Mouse (Mus musculus): ENCODE measurements around the gene Kmt5c.
A peak's percentile ranks its signal among the peaks of the same experiment; 100 is the strongest.

Kmt5c gene

DNA sequence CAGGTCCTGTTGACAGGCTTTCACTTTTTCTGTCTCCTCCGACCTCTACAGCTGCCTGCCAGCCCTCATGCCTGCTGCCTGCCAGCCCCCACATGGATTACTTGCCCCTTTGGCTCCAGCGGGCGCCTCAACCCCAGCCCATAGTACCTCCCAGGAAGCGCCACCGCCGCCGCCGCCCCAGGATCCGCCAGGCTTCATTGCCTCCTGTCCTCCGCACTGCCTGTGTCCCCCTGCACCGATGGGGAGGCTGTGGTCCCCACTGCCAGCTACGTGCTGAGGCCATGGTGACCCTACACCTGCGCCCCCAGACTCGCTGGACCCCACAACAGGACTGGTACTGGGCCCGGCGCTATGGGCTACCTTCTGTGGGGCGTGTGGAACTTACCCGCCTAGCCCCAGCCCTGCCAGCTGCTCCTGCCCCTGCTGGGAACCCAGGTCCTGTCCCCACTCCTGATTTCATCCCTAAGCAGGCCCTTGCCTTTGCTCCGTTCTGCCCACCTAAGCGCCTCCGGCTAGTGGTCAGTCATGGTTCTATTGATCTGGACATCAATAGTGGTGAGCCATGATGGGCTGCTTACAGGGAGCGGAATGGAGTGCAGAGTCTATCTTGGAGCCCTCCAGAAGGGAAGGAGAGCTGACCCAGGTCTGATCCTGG, 6.5 kb downstream of the Kmt5c start:
- no peak for DNase-seq (ENCODE audit: low spot score)

DNA sequence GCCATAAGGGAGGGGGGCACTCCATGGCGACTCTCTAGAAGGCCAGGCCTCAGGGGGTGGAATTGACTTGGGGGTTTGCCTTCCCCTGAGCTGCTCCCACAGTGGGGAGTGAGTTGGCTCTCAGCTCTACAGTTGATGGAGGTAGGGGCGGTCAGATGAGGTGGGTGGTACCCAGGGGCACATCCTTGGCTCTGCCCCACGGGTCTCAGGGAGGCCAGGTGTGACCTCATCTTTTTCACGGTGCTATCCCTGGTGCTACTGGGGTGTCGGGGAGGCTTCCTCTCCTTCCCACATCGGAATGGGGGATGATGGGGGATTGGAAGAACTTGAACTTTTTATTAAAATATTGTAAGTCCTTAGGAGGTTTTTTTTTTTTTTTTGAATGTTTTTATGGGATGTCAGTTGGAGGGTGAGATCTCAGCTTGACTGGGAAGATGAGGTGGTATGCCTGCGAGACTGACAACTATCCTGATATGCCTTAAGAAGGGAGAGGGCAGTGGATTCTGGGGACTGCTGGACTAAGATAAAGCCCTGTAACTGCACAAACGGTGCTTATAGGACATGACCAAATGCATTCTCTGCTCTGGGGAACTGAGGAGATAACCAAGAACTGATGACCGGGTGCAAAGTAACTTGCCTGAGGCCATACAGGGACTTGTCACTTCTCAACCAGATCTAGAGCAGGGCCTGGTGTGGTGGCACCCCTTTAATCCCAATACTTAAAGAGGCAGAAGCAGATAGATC, 7.4 kb downstream of the Kmt5c start:
- DNase-seq (ENCODE audit: low spot score) = no peak

DNA sequence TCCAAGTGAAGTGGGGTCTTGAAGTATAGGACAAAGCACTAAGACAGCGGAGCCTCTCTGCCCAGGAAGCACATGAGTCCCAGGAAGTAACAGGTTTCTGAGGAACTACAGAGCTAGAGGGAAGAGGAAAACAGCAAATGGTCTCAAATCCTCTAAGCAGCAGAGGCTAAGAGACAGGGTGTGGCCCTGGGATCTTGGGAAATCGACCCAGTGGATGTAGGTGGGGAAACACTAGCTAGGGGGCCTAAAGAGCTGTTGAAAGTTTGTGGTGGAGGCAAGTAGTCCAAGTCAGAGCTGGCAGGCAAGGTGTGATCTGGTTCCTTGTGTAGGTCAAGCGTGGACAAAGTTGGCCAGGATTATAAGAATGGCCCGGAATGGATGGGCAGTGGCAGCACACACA, 8.4 kb downstream of the Kmt5c start:
- DNase-seq (ENCODE audit: low spot score) = no peak

DNA sequence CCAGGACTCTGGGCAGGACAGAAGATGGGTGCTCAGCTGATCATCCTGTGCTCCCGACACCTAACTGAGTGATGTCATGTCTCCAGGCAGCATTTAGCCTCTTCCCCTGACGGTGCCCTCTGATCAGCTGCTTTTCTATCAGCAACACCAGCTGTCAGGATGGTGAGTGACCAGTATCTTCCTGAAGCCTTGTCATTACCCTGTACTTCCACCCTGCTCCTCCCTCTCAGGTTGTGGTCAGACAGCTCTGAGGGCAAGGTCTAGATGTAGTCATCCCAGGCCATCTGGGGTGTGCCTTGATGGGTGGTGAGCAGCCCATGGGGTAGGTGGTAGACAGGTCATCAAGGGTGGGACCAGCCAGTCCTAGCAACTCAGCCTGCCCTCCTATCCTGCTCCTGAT, 9.3 kb downstream of the Kmt5c start:
- no peak for DNase-seq (ENCODE audit: low spot score)

DNA sequence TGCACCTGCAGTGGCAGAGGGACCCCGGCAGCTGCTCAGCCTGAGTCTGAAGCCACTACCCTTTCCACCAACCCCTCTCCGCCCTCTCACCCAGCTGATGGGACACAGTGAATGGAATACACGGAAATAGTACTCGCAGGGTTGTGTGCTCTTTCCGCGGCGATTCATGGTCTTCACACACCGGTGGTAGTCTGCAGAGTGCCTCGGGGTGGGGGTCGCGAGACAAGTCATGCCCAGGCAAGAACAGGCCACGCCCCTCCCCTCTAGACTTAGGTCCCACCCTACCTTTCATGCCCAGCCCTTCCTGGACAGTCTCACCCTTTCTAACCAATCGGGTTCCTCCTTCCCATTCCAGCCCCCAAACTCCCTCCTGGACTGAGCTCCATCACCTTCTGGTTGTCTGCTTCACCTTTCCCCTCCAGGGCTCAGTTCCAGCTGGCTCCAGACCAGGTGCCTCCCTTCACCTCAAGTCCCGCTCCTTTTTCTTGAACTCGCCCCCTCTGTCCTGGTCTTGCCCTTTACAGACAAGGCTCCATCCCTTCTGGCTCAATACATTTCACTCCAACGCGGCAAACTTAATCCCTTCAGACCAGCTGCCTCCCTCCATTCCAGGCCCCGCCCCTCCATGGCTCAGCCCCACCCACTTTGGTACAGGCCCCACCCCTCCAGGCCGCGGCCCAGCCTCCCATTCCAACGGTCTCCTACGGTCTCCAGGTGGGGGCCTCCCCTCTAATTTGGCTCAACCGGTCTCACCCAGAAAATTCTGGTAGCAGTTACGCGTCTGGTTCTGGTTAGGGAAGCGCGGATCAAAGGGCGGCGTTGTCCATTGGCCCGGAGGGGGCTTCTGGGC, 12.3 kb downstream of the Kmt5c start:
- peak; percentile 86 for DNase-seq (ENCODE audit: low spot score)

DNA sequence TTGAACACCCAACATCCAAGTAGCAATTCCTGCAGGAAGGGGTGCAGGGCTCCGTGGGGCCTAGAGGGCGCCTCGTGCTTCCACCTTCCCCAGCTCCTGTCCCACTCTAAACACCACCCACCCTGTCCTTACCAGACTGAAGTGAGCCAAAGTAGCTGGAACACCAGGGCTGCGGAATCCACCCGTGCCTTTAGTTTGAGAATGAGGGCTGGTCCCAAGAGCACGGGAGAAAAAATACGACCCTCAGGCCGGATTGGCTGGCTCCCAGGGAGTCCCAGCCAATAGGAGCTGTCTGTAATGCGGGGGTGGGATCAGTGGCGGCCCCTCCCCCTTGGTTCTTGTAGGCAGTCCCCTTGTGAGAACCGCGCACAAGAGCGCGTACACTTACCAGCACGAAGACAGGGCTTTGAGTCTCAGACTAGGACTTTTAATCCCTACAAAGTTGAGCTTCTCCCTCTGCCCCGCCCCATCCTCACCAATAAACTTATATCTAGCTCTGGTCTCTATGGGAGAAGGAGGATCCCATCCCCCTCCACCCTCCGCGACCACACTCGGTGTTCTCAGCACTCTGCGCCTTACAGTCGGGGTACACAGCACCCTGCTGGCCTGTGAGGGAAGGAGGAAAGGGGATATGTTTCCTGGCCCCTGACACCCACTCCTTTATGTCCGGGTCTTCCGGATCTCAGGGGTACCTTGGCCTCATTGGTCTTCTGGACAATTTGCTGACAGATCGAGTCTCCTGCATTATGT, 13.1 kb downstream of the Kmt5c start, which contains the start of gene Cox6b2:
Gene Cox6b2 (minus strand): TSS at position 274 of the 750 bp plus-strand sequence.
- peak; percentile 94 for DNase-seq (ENCODE audit: low spot score)

DNA sequence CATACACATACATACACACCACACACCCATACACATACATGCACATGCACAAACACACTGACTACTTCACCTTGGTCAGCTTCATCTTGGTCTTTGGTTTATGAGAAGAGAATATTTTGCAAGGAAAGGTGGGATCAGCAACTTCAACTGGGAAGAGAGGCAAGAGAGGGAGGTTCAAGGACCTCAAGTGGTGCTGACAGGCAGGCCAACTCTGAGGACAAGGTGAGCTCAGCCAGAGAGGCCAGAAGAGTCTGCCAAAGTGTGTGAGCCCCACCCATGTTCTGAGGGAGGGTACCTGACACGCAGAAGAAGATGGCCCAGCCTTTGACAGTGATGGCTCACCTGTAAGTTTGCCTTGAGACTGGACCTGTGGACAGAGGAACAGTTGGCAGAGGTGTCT, 19.8 kb downstream of the Kmt5c start:
- no peak for DNase-seq (ENCODE audit: low spot score)

DNA sequence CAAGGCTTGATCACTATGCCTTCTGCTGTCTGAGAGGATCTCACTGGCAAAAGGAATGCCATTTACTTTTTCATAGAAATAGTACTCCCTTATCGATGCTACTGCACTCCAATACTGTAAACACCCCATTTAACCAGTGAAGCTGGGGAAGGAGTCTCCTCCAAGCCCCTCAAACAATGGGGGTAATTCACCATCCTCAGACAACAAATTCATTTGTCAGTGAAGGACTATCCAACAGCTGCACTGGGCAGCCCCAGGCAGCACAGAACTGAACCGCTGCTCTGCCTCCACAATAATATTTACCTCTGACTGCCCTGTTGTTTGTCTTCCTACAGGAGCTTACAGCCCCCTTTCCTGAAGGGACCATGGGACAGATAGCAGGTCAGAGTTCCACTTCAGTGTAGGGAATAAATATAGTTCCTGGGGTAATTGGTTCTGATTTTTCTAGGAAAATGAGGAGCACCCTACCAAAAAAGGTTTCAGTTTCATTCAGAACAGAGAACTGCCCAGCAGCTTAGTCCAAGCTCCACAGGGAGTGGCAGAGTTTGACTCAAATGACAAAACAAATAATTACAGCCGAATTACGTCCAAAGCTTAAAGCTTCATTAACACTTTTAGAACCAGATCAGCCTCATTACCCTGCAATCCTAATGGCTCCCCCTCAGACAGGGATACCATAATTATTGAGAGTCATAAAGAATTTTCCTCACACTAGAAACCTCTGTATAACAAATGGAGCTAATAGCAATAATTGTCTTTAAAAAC, 25.2 kb downstream of the Kmt5c start:
- no peak for DNase-seq (ENCODE audit: low spot score)

DNA sequence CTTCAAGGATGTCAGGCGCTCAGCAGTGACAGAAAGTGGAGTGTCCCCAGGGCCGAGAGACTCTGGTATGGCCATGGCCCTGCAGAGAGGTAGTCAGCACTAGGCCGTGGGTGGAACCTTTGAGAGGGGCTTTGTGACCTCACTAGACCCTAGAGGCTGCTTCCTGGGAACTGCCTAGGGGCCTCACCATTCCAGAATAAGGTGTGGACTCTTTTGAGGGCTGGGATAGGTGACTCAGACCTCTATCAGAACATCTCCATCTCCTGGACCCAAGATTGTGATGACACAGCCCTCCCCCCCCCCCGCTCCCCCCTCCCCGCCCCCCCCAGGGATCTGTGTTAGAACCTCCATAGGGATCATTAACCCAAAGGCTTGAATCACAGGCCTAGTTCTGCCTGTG, 31.3 kb downstream of the Kmt5c start, which contains the start of gene Fam71e2:
Gene Fam71e2 (minus strand): TSS at position 101 of the 400 bp plus-strand sequence.
- no peak for DNase-seq (ENCODE audit: low spot score)

DNA sequence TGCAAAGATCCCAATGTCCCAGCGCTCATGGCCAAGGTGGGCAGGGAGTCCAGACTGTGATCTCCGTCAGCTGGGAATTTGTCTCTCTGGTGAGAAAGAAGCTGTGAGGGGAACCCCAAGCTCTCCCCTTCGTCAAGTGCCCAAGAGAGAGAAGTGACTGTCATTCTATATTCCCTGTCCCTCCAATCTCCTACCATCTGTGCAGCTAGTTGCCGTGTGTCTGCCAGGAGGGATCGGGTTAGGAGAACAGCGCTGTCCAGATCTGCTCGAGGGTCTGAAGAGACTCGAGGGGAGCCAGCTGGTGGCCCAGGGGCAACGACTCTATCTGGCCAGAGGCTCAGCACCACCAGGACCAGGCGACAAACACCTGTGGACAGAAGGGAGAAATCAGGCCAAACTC, 36.2 kb downstream of the Kmt5c start:
- DNase-seq (ENCODE audit: low spot score) = no peak

DNA sequence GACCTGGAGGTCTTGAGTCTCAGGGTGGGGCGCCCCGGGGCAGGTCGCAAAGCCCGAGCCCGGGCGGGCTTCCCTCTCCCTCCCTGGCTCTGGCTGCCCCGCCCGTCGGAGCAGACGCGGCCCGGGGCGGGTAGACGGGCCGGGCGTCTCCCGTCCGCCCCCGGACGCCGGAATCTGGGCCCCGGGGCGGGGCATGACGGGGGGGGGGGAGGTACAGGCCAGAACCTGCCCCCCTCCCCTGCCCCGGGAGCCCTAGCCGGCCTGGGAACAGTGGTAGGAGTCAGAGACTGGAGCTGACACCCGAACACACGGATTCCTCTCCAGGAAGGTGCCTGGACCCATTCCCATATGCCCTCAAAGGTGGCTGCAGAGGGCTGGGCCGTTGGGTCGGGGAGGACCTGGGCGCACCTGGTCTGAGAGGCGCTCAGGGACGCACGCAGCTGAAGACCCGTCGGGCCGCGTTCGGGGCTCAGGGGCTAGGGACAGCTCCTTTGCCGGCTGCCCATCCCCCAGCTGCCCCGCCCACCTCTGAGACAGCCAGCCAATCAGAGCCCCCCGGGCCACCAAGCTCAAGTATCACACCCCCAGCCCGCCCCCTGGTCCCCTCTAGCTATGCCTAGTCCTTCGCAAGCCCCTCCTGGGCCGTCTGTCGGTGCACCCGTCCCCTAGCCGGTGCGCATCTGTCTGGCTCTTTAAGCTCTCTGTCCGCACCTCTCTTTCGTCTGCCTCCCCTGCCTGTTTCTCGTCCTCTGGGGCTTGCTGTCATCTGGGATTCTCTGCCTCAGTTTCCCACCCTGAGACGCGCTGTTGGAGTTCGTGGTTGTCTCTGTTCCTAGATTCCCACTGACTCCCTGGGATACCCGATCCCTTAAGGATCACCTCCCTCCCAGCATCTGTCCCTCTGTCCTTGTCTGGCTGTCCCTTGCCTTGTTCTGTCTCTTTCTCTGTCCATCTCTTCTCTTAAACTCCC, 37.2 kb downstream of the Kmt5c start:
- peak; percentile 82 for DNase-seq (ENCODE audit: low spot score)

DNA sequence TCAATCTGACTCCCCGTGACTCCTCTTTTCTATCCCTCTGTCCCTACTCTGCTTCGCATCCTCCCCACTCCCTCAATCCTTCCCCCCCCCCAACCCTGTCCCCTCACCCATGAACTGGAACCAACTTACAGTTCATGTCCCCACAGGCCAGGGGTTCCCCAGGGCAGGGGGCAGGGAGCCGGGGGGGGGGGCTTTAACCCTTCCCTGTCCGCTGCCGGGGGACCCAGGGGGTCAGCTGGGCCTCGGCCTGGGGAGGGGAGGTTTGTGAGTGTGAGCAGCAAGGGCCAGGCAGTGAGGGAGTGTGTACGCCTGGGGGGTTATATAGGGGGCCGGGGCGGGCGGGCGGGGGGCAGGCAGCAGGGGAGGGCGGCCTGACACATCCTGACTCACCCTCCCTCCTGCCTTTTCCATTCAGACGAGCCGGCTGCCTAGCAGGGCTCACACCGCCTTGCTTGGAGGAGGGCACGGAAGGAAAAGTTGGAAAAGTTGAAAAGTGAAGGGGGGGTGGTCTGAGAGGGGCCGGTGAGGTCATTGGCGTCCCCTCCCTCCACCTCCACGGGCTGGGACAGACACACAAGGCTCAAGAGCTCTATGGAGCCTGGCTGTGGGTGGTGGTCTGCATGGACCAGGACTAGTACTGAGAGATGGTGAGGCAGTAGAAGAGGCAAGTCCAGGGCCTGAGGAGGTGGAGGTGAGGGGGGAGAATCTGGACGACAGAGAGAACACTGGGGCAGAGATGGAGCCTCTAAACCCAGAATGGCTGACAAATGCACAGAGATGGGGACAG, 38.1 kb downstream of the Kmt5c start:
- peak; percentile 38 for DNase-seq (ENCODE audit: low spot score)

DNA sequence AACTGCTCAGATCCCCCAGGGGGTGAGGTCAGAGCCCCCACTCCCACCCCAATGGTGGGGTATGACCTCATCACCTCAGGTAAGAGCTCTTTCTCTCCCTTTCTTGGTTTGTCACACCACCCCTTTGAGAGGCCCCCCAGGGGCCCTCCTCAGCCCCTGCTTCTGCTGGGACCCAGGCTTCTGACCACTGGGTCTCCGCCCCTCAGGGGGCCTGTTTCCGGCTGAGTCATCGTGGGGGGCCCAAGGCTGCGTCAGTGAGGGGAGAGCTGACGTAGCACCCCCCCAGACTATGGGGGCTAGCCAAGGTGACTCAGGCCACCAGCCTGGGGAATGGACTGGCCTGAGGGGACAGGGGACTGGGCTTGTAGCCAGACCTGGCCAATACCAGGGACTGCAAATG, 40.0 kb downstream of the Kmt5c start:
- peak; percentile 46 for DNase-seq (ENCODE audit: low spot score)

DNA sequence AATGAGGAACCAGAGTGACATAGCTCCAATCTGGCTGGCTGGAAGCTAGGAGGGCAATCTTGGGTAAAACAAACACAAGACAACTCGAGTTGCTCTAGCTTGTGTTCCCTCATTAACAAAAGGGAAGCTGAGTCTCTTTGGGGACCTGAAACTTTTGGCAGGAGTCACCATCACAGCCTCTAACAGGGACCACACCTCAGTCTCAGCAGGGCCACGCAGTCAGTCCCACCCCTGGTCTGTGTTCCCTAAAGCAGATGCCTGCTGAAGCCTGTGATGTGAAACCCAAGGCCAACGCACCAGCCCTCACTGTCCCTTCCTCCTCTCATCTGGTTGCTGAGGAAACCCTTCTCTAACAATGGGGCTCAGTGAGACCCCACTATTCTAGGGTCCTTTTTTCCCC, 42.2 kb downstream of the Kmt5c start:
- peak; percentile 36 for DNase-seq (ENCODE audit: low spot score)

DNA sequence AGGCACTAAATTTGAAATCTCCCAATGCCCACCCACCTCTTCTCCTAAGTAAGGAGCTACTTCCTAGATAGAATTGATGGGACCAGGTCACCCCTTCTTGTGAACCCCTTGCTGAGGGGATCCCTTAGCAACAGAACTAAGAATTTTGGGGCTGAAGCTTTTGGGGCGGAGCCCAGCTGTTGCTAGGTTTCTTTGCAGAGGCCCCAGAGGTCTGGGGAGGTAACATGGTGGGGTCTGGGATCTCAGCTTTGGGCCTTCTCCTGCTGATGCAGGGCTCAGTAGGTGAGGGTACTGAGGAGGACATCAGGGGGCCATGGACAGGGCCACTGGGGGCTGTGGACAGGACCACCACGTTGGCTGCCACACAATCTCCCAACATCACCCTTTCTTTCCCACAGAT, 42.8 kb downstream of the Kmt5c start, which contains the start of the genes Il11 and Tmem190:
Gene Il11 (minus strand): TSS at position 101 of the 400 bp plus-strand sequence.
Gene Tmem190 (plus strand): TSS at position 179 of the 400 bp plus-strand sequence.
- peak; percentile 34 for DNase-seq (ENCODE audit: low spot score)

DNA sequence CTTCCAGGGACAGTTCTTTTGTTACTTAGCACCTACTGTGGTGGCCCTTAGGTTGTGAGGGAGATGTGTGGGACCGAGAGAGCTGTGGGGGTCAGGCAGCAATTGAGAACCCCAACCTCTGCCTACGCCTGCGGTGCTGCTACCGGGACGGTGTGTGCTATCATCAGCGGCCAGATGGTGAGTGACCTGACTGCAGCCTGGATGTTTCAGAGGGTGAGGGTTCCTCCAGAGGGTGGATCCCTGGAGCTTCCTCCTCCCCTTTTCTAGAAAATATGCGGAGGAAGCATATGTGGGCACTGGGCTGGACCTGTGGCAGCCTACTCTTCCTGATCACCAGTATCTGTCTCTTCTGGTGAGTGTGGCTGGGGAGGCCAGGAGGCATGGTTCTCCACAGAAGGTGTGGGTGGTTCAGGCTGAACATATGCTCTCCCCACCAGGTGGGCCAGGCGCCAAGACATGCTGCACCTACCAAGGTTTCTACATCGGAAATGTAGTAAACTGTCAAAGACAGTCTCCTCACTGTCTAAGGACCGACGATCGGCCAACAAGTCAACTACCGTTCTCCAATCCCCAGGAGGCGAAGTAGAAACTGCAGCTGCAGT, 43.9 kb downstream of the Kmt5c start:
- DNase-seq (ENCODE audit: low spot score) = peak; percentile 53

DNA sequence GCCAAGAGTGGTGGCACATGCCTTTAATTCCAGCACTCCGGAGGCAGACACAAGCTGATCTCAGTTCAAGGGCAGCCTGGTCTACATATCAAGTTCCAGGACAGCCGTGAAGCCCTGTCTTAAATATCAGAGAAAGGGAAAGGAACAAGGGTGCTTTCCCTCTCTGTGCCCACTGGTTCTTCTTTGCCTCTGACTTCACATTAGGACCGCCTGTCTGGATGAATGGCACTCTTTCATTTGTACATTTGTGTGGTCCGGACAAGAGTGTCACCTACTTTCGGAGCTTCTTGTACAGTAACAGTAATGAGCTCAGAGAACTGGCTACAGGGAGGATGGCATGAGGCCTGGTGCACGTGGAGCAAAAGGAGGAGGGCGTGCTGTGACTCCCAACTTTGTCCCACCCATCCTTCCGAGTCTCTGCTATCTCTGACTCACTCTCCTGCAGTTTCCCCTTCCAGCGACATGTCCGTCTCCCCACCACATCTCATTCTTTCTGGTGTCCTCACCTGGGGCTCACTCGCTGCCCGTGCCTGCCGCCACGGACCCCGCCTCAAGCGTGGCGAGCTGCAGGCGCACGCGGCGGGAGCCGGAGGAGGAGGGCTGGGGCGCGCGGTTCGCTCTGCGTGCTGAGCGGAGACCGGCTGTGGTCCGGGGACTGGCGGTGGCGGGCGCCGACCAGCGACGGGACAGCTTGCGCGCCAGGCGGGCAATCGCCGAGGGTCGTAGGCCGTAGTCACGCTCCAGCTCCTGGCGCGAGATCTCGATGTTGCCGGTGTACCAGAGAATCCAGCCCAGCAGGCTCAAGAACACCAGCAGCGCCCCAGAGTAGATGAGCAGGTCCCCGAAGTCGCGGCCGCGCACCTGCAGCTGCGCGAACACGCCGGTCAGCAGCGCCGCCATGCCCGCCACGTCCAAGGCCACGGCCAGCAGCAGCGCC, 48.9 kb downstream of the Kmt5c start:
- DNase-seq (ENCODE audit: low spot score) = peak; percentile 81

All from testis, postnatal 10 days (tissue).